Mouse (Mus musculus) heart, postnatal 36 days (tissue): Measurements from ENCODE around the gene Xrn1. TPM values are rescaled to one million over a fixed set of nuclear protein-coding genes. Genes with fewer than 3 reads are reported as not detected.

Experiments
- total RNA-seq, 2 experiments: library from RNA; stranded (reverse); gene quantifications; 2 replicates each; pipeline ENCODE4 v1.2.3; 2021

The Xrn1 gene
- total RNA-seq, 2 experiments from 2014 or later = 16.1 to 16.8 TPM

Other genes with a start within 250 kb of the Xrn1 start
- gene Trpc1, start 204.4 kb upstream of the Xrn1 start, total RNA-seq = 1 to 10 TPM; 6.6 to 7.5 TPM
- under 1 TPM; 0.27 to 0.50 TPM for gene Pls1, start 109.4 kb upstream of the Xrn1 start, total RNA-seq
- 1 to 10 TPM; 6.9 to 8.0 TPM for gene Atr, start 97.2 kb upstream of the Xrn1 start, total RNA-seq
- gene Gk5, start 164.6 kb downstream of the Xrn1 start, total RNA-seq = 1 to 10 TPM; 3.4 to 3.8 TPM
- 100 to 1,000 TPM; 107 to 125 TPM for gene Tfdp2, start 241.5 kb downstream of the Xrn1 start, total RNA-seq